Mouse (Mus musculus) limb, embryonic 14.5 days (tissue): ENCODE results near the gene Ipo8. TPM values are rescaled to one million over a fixed set of nuclear protein-coding genes. Genes with fewer than 3 reads are reported as not detected.

Experiments
- ATAC-seq: fragments of 200-750 bp; cut with Nextera tagmentation; 2 replicates; pipeline ENCODE4 v1.8.0; 2017; ENCODE audit warnings: low read depth, moderate number of reproducible peaks, moderate TSS enrichment; ENCODE audit not compliant: low FRiP score
- DNase-seq: peaks from one replicate; pipeline ENCODE4 v3.0.0-alpha.2; 2015; ENCODE audit warnings: low spot score
- H3K27ac ChIP-seq: fragments of 300-500 bp; sonication (generic); replicated peaks from 2 replicates; pipeline ENCODE4 v1.5.1; 2014; ENCODE audit warnings: low read depth, mild to moderate bottlenecking, low read length, moderate library complexity, mixed read lengths
- H3K27me3 ChIP-seq: fragments of 300-500 bp; sonication (generic); 2 replicates; pipeline ENCODE4 v1.6.1; 2014; ENCODE audit warnings: low read length, mixed read lengths; ENCODE audit not compliant: control insufficient read depth, insufficient read depth
- H3K36me3 ChIP-seq: fragments of 300-500 bp; sonication (generic); 2 replicates; pipeline ENCODE4 v1.6.1; 2014; ENCODE audit warnings: mild to moderate bottlenecking, low read length, moderate library complexity, mixed read lengths; ENCODE audit not compliant: control insufficient read depth, insufficient read depth
- H3K4me1 ChIP-seq: fragments of 300-500 bp; sonication (generic); 2 replicates; pipeline ENCODE4 v1.6.1; 2014; ENCODE audit warnings: antibody characterized with exemption, low read length, mixed read lengths; ENCODE audit not compliant: control insufficient read depth, insufficient read depth
- H3K4me2 ChIP-seq: fragments of 300-500 bp; sonication (generic); replicated peaks from 2 replicates; pipeline ENCODE4 v1.6.1; 2014; ENCODE audit warnings: low read depth, mild to moderate bottlenecking, low read length, moderate library complexity; ENCODE audit not compliant: severe bottlenecking
- H3K4me3 ChIP-seq: fragments of 300-500 bp; sonication (generic); replicated peaks from 2 replicates; pipeline ENCODE4 v1.5.1; 2014; ENCODE audit warnings: low read length
- H3K9ac ChIP-seq: fragments of 300-500 bp; sonication (generic); 2 replicates; pipeline ENCODE4 v1.6.1; 2014; ENCODE audit warnings: mild to moderate bottlenecking, low read depth, low read length, moderate library complexity; ENCODE audit not compliant: severe bottlenecking
- H3K9me3 ChIP-seq: fragments of 300-500 bp; sonication (generic); 2 replicates; pipeline ENCODE4 v1.6.1; 2016; ENCODE audit warnings: low read length; ENCODE audit not compliant: control insufficient read depth
- POLR2A ChIP-seq: fragments of 200-500 bp; IDR thresholded peaks from 2 replicates; pipeline ENCODE4 v1.8.0; 2012; ENCODE audit warnings: inconsistent platforms, mild to moderate bottlenecking, moderate library complexity, borderline replicate concordance; ENCODE audit not compliant: insufficient read depth, insufficient read length; ENCODE audit errors: extremely low read depth
- WGBS: fragments of 180-500 bp; shearing (Covaris S2); extraction: QIAGEN DNeasy Blood & Tissue Kit; methylation state at CpG from one replicate; pipeline ENCODE4 v1.1.7; 2014; 5-methylcytosine and 5-hydroxymethylcytosine counted together
- polyA plus RNA-seq, 2 experiments: library from polyadenylated mRNA; depleted of rRNA in 1 of 2; stranded (reverse) in 1 of 2; unstranded in 1 of 2; fragments of >200 nt; fragmentation: Nextera tagmentation in 1 of 2; extraction: Ambion mirVana in 1 of 2; gene quantifications; 2 replicates each; pipeline versions ENCODE4 v1.2.1 to v1.2.3; 2012 to 2014

Ipo8 gene
- polyA plus RNA-seq, 2 experiments = 16.8 to 17.3 TPM

DNA sequence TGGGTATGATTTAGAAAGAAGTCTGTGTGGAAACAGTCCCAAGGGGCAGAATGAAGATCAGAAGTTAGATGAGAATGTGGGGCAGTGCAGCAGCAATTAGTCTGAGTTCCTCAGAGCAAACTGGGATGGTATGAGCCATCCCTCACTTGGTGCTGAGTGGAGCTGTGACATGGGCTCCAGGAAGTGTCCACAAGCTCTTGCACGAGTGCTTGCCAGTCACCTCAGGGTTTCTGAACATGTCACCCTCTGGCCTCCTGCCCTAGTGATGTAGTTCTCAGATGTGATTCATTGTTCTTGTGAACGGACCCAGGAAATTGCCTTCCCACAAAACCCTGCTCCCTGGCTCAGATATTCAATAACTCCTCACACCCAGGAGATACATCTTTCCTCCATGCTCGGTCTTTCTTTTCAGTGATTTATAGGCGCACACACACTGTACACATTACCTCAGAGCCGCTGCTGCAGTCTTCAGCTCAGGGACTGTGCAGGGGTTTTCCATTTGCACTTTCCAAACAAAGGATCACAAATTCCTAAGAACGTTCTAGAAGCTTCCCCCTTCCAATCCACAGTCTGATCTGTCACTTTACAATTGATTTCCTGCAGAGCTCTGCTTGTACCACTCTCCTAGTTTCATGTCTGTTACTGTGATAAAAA lies 103.3 kb downstream of the Ipo8 start:
- no peaks in the 10 kb centered on the region for H3K9me3 ChIP-seq
- H3K36me3 ChIP-seq = no peaks in the 10 kb centered on the region
- H3K4me1 ChIP-seq = no peaks in the 10 kb centered on the region; the same call in 1 of the 2 replicates
- WGBS = 41% methylated on average over 6 of the region's 6 CpGs
- no peak overlapping the region for H3K4me3 ChIP-seq
- no peak overlapping the region for H3K4me2 ChIP-seq
- H3K27me3 ChIP-seq = no peaks in the 10 kb centered on the region
- no peak for TF ChIP-seq POLR2A
- no peak for ATAC-seq
- DNase-seq = no peak
- H3K9ac ChIP-seq = no peak overlapping the region
- no peak overlapping the region for H3K27ac ChIP-seq

DNA sequence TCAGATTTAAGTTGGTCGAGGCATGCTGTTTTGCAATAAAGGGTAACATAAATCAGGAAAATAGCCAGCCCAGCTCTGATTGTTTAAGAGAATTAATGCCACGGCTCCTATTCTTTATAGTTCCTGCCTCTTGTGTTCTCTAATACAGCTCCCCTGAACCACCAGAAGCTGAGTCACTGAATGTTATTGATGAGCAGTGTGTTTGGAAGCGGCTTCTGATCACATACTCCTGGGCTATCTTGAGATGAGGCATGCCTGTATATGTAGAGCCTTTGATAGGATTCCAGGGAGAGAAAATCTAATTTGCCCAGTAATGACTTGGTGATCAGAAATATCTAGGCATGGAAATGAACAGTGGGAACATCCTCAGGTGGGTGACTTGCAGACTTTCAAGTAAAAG lies 106.8 kb downstream of the Ipo8 start:
- DNase-seq = no peak
- Histone ChIP-seq H3K4me3 (no peak overlapping the region), H3K36me3 (no peaks in the 10 kb centered on the region), H3K27ac (no peak overlapping the region), H3K4me1 (no peaks in the 10 kb centered on the region; the same call in 1 of the 2 replicates), H3K9me3 (no peaks in the 10 kb centered on the region), H3K4me2 (no peak overlapping the region), H3K9ac (no peak overlapping the region), H3K27me3 (no peaks in the 10 kb centered on the region)
- no peak for TF ChIP-seq POLR2A
- 31% methylated on average over 3 of the region's 3 CpGs for WGBS
- no peak for ATAC-seq

Other genes with a start within 250 kb of the Ipo8 start
- 32.3 and 33.3 TPM in 2 replicates for gene Caprin2, start 64.8 kb upstream of the Ipo8 start, polyA plus RNA-seq (2012; rRNA removed)
- 8.9 and 10.5 TPM in 2 replicates for gene Caprin2, start 64.8 kb upstream of the Ipo8 start, polyA plus RNA-seq (2014; fragmentation: Nextera tagmentation; extraction: Ambion mirVana)
- 24.9 and 28.3 TPM in 2 replicates for gene Sinhcaf, start 115.0 kb upstream of the Ipo8 start, polyA plus RNA-seq (2012; rRNA removed)
- 69.9 and 81.1 TPM in 2 replicates for gene Sinhcaf, start 115.0 kb upstream of the Ipo8 start, polyA plus RNA-seq (2014; fragmentation: Nextera tagmentation; extraction: Ambion mirVana)